Mouse (Mus musculus): ENCODE data around the gene Htr6. TPM values are rescaled to one million over a fixed set of nuclear protein-coding genes. Genes with fewer than 3 reads are reported as not detected.

Gene Htr6
- polyA plus RNA-seq, 1 experiment = not detected

DNA sequence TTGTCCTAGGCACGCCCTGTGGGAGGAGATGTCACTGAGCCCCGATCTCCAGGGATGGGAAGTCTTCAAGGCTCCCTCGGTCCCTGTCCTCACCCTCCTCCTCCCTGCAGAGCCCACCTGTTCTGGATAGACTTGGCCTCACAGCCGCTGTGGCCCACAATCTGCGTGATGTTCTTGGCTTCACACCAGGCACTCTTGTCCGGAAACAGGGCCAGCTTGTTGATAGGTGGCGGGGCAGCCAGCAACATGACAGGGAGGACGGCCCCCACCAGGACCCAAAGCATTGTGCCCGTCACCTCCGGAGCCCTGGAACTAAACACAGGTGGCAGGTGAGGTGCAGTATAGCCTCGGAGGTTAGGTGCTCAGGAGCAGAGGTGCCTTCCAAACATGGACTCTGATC, 10.0 kb upstream of the Htr6 start:
- no peak overlapping the region for H3K4me3 ChIP-seq (ENCODE audit: low read depth, low read length)
- H3K4me1 ChIP-seq (ENCODE audit: control insufficient read depth, insufficient read depth, low read length) = no peaks in the 10 kb centered on the region
- no peaks in the 10 kb centered on the region for H3K27me3 ChIP-seq (ENCODE audit: control insufficient read depth, insufficient read depth, low read length, poor library complexity, severe bottlenecking)
- H3K36me3 ChIP-seq (ENCODE audit: control insufficient read depth, insufficient read depth, low read length, poor library complexity, severe bottlenecking) = no peaks in the 10 kb centered on the region
- H3K9me3 ChIP-seq (replicated peaks; ENCODE audit: control insufficient read depth, insufficient read depth, low read length, poor library complexity, severe bottlenecking) = no peaks in the 10 kb centered on the region
- H3K27ac ChIP-seq (ENCODE audit: insufficient read depth, low read length) = no peak overlapping the region
- H3K9ac ChIP-seq (ENCODE audit: low read depth, poor library complexity, severe bottlenecking) = no peak overlapping the region
- TF ChIP-seq EP300 (IDR thresholded peaks at IDR 0.05; ENCODE audit: insufficient read depth, low read depth, low read length) = no peak

DNA sequence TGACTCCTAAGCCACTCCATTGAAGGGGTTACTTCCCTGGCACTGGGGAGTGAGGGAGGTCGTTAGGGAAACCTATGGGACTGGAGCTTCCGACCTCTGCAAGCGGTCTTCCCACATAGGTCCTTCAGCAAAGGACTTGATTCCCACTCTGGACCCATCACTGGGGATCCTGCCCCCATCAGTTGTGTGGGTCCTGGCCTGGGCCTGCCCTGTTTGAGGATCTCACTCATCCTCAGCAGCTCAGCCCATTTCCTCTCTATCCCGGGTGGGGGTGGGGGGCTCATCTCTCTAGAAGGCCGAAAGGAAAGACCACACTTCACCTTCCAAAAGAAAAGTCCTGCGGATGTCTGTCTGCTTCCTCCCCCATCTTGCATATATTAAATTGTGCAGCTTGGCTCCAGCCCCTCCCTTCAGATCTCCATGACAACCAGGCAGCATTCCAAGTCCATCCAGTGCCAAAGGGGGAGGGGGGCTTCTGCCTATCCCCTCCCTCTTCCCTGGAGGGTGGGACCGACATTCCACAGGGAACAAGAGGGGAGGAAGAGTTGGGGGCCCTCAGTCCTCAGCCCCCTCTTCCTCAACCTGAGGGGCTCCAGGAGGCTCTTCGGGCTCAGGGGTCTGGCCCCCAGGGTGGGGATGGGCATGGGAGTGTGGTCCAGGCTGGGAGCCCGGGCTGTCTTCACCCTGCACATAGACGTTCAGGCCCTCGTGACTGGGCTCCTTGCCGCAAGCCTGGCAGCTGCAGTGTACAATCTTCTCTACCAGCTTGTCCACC, 7.6 kb upstream of the Htr6 start:
- no peaks in the 10 kb centered on the region for H3K9me3 ChIP-seq (replicated peaks; ENCODE audit: control insufficient read depth, insufficient read depth, low read length, poor library complexity, severe bottlenecking)
- no peak overlapping the region for H3K4me3 ChIP-seq (ENCODE audit: low read depth, low read length)
- H3K36me3 ChIP-seq (ENCODE audit: control insufficient read depth, insufficient read depth, low read length, poor library complexity, severe bottlenecking) = no peaks in the 10 kb centered on the region
- no peaks in the 10 kb centered on the region for H3K27me3 ChIP-seq (ENCODE audit: control insufficient read depth, insufficient read depth, low read length, poor library complexity, severe bottlenecking)
- no peak overlapping the region for H3K27ac ChIP-seq (ENCODE audit: insufficient read depth, low read length)
- H3K4me1 ChIP-seq (ENCODE audit: control insufficient read depth, insufficient read depth, low read length) = no peaks in the 10 kb centered on the region
- TF ChIP-seq CTCF (IDR thresholded peaks at IDR 0.05; ENCODE audit: low read depth, low read length) = no peak
- no peak for TF ChIP-seq EP300 (IDR thresholded peaks at IDR 0.05; ENCODE audit: insufficient read depth, low read depth, low read length)
- TF ChIP-seq POLR2A (IDR thresholded peaks at IDR 0.05; ENCODE audit: insufficient read depth, low read length) = no peak
- H3K9ac ChIP-seq (ENCODE audit: low read depth, poor library complexity, severe bottlenecking) = no peak overlapping the region

DNA sequence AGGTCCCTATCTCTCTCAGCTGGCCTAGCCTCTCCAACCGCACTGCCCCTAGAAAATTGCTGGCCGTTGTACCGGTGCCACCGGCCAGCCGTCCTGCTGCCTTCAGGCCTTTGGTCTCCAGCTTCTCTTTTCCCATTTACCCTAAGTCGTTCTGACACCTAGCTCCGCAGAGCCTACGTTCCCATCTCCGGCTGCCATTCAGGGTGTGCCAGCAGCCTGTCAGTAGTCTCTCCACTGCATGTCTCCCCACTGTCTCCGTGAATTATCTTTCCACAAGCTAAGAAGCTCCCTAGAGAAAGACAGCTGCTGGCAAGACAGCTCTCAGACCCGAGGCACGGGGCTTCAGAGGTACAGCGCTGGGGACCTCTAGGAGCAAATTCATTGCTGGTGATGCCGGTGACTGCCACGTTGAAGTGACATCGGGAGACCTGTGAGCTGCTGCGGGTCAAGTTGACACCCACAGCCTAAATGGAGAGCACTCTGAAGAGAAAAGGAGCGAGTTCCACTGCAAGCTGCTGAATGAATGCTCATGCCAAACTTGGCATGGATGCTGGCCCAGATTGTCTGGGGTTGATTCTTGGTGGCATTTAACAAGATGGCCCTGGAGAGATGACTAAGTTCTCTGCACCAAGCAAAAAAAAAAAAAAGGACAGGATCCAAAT, 6.0 kb upstream of the Htr6 start:
- no peaks in the 10 kb centered on the region for H3K36me3 ChIP-seq (ENCODE audit: control insufficient read depth, insufficient read depth, low read length, poor library complexity, severe bottlenecking)
- H3K9me3 ChIP-seq (replicated peaks; ENCODE audit: control insufficient read depth, insufficient read depth, low read length, poor library complexity, severe bottlenecking) = no peaks in the 10 kb centered on the region
- no peak overlapping the region for H3K27ac ChIP-seq (ENCODE audit: insufficient read depth, low read length)
- no peak for TF ChIP-seq EP300 (IDR thresholded peaks at IDR 0.05; ENCODE audit: insufficient read depth, low read depth, low read length)
- TF ChIP-seq CTCF (IDR thresholded peaks at IDR 0.05; ENCODE audit: low read depth, low read length) = no peak
- no peak for TF ChIP-seq POLR2A (IDR thresholded peaks at IDR 0.05; ENCODE audit: insufficient read depth, low read length)
- H3K9ac ChIP-seq (ENCODE audit: low read depth, poor library complexity, severe bottlenecking) = no peak overlapping the region
- H3K4me1 ChIP-seq (ENCODE audit: control insufficient read depth, insufficient read depth, low read length) = no peaks in the 10 kb centered on the region
- no peaks in the 10 kb centered on the region for H3K27me3 ChIP-seq (ENCODE audit: control insufficient read depth, insufficient read depth, low read length, poor library complexity, severe bottlenecking)
- H3K4me3 ChIP-seq (ENCODE audit: low read depth, low read length) = no peak overlapping the region

DNA sequence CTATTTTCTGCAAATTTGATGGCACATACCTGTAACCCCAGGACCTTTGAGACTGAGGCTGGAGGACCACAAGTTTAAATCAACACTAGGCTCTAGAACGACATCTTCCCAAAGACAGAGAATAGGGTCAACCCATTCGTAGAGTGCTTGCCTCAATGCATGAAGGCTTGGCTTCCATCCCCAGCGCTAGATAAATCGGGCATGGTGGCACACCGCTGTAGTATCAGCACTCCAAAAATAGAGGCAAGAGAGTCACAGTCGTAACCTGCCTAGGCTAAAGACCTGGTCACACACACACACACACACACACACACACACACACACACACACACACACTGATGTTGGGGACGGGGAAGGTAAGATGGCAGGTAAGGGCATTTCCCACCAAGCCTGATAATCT, 4.9 kb upstream of the Htr6 start:
- no peaks in the 10 kb centered on the region for H3K9me3 ChIP-seq (replicated peaks; ENCODE audit: control insufficient read depth, insufficient read depth, low read length, poor library complexity, severe bottlenecking)
- H3K27ac ChIP-seq (ENCODE audit: insufficient read depth, low read length) = no peak overlapping the region
- H3K9ac ChIP-seq (ENCODE audit: low read depth, poor library complexity, severe bottlenecking) = no peak overlapping the region
- no peaks in the 10 kb centered on the region for H3K36me3 ChIP-seq (ENCODE audit: control insufficient read depth, insufficient read depth, low read length, poor library complexity, severe bottlenecking)
- H3K4me3 ChIP-seq (ENCODE audit: low read depth, low read length) = no peak overlapping the region
- H3K4me1 ChIP-seq (ENCODE audit: control insufficient read depth, insufficient read depth, low read length) = no peaks in the 10 kb centered on the region
- TF ChIP-seq POLR2A (IDR thresholded peaks at IDR 0.05; ENCODE audit: insufficient read depth, low read length) (no peak), CTCF (IDR thresholded peaks at IDR 0.05; ENCODE audit: low read depth, low read length) (no peak), EP300 (IDR thresholded peaks at IDR 0.05; ENCODE audit: insufficient read depth, low read depth, low read length) (no peak)
- no peaks in the 10 kb centered on the region for H3K27me3 ChIP-seq (ENCODE audit: control insufficient read depth, insufficient read depth, low read length, poor library complexity, severe bottlenecking)

DNA sequence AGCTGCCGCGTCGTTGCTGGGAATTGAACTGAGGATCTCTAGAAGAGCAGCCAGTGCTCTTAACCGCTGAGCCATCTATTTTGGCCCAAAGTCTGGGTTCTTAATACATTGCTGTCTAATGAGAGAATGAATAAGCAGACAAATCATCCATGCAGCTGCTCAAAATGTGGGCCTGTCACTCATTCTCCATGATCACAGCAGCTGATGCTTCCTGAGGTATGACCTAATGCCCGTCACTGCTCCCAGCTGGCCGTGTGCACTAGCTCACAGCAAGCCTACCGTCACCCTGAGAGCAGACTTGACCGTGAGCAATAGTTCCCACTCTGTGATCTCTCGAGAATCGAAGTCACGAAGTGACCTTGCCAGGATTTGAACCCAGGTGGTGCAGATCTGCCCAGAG, 4.1 kb upstream of the Htr6 start:
- Histone ChIP-seq H3K9me3 (replicated peaks; ENCODE audit: control insufficient read depth, insufficient read depth, low read length, poor library complexity, severe bottlenecking) (no peaks in the 10 kb centered on the region), H3K27ac (ENCODE audit: insufficient read depth, low read length) (no peak overlapping the region), H3K36me3 (ENCODE audit: control insufficient read depth, insufficient read depth, low read length, poor library complexity, severe bottlenecking) (no peaks in the 10 kb centered on the region), H3K4me1 (ENCODE audit: control insufficient read depth, insufficient read depth, low read length) (no peaks in the 10 kb centered on the region), H3K4me3 (ENCODE audit: low read depth, low read length) (no peak overlapping the region), H3K27me3 (ENCODE audit: control insufficient read depth, insufficient read depth, low read length, poor library complexity, severe bottlenecking) (no peaks in the 10 kb centered on the region), H3K9ac (ENCODE audit: low read depth, poor library complexity, severe bottlenecking) (no peak overlapping the region)
- TF ChIP-seq EP300 (IDR thresholded peaks at IDR 0.05; ENCODE audit: insufficient read depth, low read depth, low read length) (no peak), POLR2A (IDR thresholded peaks at IDR 0.05; ENCODE audit: insufficient read depth, low read length) (no peak), CTCF (IDR thresholded peaks at IDR 0.05; ENCODE audit: low read depth, low read length) (no peak)

DNA sequence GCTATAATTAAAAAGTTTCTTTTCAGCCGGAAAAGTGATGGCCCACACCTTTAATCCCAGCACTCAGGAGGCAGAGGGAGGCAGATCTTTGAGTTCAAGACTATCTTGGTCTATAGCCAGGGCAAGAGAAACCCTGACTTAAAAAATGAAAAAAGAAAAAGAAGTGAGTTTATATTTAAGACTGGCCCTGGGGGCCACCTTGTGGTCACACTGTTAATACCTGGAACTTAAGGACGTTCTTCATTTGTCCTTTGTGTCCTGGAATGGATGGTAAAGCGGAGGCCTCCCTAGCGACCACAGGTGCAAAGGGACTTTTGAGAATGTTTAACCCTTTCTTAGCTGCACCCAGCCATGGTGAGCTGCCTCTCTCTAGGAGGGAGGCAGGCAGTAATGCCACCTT, 3.4 kb upstream of the Htr6 start:
- H3K4me3 ChIP-seq (ENCODE audit: low read depth, low read length) = no peak overlapping the region
- H3K27me3 ChIP-seq (ENCODE audit: control insufficient read depth, insufficient read depth, low read length, poor library complexity, severe bottlenecking) = no peaks in the 10 kb centered on the region
- H3K9me3 ChIP-seq (replicated peaks; ENCODE audit: control insufficient read depth, insufficient read depth, low read length, poor library complexity, severe bottlenecking) = no peaks in the 10 kb centered on the region
- H3K27ac ChIP-seq (ENCODE audit: insufficient read depth, low read length) = no peak overlapping the region
- H3K4me1 ChIP-seq (ENCODE audit: control insufficient read depth, insufficient read depth, low read length) = no peaks in the 10 kb centered on the region
- H3K9ac ChIP-seq (ENCODE audit: low read depth, poor library complexity, severe bottlenecking) = no peak overlapping the region
- no peak for TF ChIP-seq POLR2A (IDR thresholded peaks at IDR 0.05; ENCODE audit: insufficient read depth, low read length)
- no peak for TF ChIP-seq EP300 (IDR thresholded peaks at IDR 0.05; ENCODE audit: insufficient read depth, low read depth, low read length)
- TF ChIP-seq CTCF (IDR thresholded peaks at IDR 0.05; ENCODE audit: low read depth, low read length) = no peak
- H3K36me3 ChIP-seq (ENCODE audit: control insufficient read depth, insufficient read depth, low read length, poor library complexity, severe bottlenecking) = no peaks in the 10 kb centered on the region

Measured in ES-Bruce4 (cell line).